Mouse (Mus musculus) brain, embryonic 14.5 days (tissue): Measurements from ENCODE around the gene Pvr.

Source experiments
- CTCF ChIP-seq: fragments of 200-500 bp; IDR thresholded peaks from 2 replicates; pipeline ENCODE4 v1.5.1; 2012; ENCODE audit warnings: inconsistent platforms, mild to moderate bottlenecking, moderate library complexity, borderline replicate concordance; ENCODE audit not compliant: insufficient read depth, insufficient read length; ENCODE audit errors: extremely low read depth
- POLR2A ChIP-seq: fragments of 200-500 bp; IDR thresholded peaks from 2 replicates; pipeline ENCODE4 v1.6.1; 2012; ENCODE audit warnings: mild to moderate bottlenecking, inconsistent platforms, borderline replicate concordance; ENCODE audit not compliant: poor library complexity, insufficient read depth, insufficient read length, severe bottlenecking; ENCODE audit errors: extremely low read depth

- TF ChIP-seq CTCF (no peak), POLR2A (no peak)
These were observed 48.1 kb upstream of the Pvr start for GRCm38 (mm10) chr7:19969106-19969505.
